Mouse (Mus musculus): ENCODE results near the gene Klhl12. TPM values are rescaled to one million over a fixed set of nuclear protein-coding genes. Genes with fewer than 3 reads are reported as not detected.

Klhl12 gene
- polyA plus RNA-seq, 1 experiment from 2014 or later, result 34.9 TPM

DNA sequence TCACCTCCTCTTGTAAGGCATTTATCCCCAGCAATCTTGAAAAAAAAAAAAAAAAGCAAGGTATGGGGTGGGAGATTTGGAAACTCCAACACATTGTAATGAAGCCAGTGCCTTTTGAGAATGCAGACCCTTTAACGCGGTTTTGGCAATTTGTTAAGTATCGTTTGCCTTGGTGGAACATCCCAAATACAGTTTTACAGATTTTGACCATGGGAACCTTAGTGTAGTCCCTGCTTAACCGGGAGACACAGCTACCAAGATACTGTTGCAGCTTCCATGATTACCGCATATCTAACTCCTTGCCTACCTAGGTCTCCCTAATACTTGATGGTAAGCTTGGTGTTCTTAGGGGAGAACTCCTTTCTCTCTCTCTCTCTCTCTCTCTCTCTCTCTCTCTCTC lies 729 bp downstream of the Klhl12 start:
- H3K4me3 ChIP-seq, result peak overlapping the region; percentile 89
- H3K27ac ChIP-seq, result no peak overlapping the region
- ATAC-seq (ENCODE audit: insufficient number of reproducible peaks, insufficient read depth, low FRiP score, low TSS enrichment), result no peak
- 23% methylated on average over 5 of the region's 5 CpGs for WGBS
- peak overlapping the region; percentile 72 for H3K4me2 ChIP-seq (replicated peaks)
- H3K36me3 ChIP-seq, result peaks cover 16% of the 10 kb centered on the region
- H3K9ac ChIP-seq, result peak overlapping the region; percentile 81
- peaks cover 8% of the 10 kb centered on the region for H3K4me1 ChIP-seq
- H3K9me3 ChIP-seq, result no peaks in the 10 kb centered on the region
- H3K27me3 ChIP-seq, result no peaks in the 10 kb centered on the region

GRCm38 (mm10) chr1:134458139-134458727 lies 2.9 kb downstream of the Klhl12 start:
- no peak overlapping the region for H3K4me3 ChIP-seq
- WGBS, result 91% methylated on average over 7 of the region's 7 CpGs
- peaks cover 24% of the 10 kb centered on the region for H3K36me3 ChIP-seq
- no peak for ATAC-seq (ENCODE audit: insufficient number of reproducible peaks, insufficient read depth, low FRiP score, low TSS enrichment)
- peaks cover 8% of the 10 kb centered on the region for H3K4me1 ChIP-seq
- no peak overlapping the region for H3K4me2 ChIP-seq (replicated peaks)
- H3K9ac ChIP-seq, result no peak overlapping the region
- H3K27ac ChIP-seq, result no peak overlapping the region
- no peaks in the 10 kb centered on the region for H3K9me3 ChIP-seq
- H3K27me3 ChIP-seq, result no peaks in the 10 kb centered on the region

DNA sequence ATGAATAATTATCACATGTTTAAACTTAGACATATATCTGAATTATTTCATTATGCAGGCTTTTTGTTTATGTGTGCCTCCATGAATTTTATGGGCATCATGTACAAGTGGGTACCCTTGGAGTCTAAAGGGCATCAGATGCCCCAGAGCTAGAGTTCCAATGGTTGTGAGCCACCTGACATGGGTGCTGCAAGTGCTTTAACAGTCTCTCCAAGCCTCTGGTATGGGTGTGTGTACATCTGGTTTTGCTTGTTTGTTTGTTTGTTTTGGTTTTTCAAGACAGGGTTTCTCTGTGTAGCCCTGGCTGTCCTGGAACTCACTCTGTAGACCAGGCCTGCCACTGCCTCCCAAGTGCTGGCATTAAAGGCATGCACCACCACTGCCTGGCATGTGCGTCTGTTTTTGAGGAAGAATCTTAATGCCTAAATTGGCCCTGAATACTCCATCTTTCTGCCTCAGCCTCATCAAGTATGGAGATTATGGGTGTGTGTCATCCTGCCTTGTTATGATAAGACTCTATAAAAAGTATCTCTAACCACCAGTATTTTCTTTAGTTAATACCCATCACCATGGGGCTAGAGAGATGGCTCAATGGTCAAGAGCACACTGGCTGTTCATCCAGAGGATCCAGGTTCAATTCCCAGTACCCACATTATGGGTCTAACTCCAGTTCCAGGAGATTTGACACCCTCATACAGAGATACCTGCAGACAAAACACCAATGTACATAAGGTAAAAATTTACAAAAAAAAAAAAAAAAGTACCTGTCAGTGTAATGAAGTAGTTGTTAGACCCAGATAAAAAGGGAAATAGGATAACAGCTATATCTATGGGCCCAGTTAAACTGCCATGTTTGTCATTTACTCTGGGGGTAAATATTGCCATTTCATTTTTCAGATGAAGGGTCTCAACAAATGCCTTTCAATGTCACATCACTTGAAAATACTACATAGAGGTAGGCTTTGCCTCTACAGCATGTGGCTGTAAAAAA lies 5.3 kb downstream of the Klhl12 start:
- H3K27me3 ChIP-seq, result no peaks in the 10 kb centered on the region
- 92% methylated on average over 1 of the region's 1 CpGs for WGBS
- peaks cover 35% of the 10 kb centered on the region for H3K36me3 ChIP-seq
- no peak overlapping the region for H3K27ac ChIP-seq
- H3K4me2 ChIP-seq (replicated peaks), result no peak overlapping the region
- H3K9ac ChIP-seq, result no peak overlapping the region
- H3K9me3 ChIP-seq, result no peaks in the 10 kb centered on the region
- no peak for ATAC-seq (ENCODE audit: insufficient number of reproducible peaks, insufficient read depth, low FRiP score, low TSS enrichment)
- no peak overlapping the region for H3K4me3 ChIP-seq
- H3K4me1 ChIP-seq, result peaks cover 8% of the 10 kb centered on the region

DNA sequence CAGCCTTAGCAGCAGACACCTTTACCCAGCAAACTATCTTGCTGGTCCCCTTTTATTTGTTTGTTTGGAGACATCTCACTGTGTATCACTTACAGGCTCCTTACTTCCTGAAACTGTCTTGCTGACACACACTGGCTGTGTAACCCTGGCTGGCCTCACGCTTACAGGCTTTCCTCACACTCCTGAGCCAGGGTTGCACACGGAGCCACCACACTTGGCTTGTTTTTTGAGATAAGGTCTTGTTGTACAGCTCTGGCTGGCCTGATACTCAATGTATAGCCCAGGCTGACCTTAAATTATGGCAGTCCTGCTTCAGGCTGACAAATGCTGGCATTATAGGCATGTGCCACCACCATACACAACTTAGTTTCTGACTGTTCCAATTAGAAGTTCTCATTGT lies 29.3 kb downstream of the Klhl12 start:
- Histone ChIP-seq H3K27ac (no peak overlapping the region), H3K4me2 (replicated peaks) (no peak overlapping the region), H3K9me3 (no peaks in the 10 kb centered on the region), H3K4me3 (no peak overlapping the region), H3K36me3 (peaks cover 71% of the 10 kb centered on the region), H3K27me3 (no peaks in the 10 kb centered on the region), H3K9ac (no peak overlapping the region), H3K4me1 (no peaks in the 10 kb centered on the region)
- 92% methylated on average over 2 of the region's 2 CpGs for WGBS
- no peak for ATAC-seq (ENCODE audit: insufficient number of reproducible peaks, insufficient read depth, low FRiP score, low TSS enrichment)

DNA sequence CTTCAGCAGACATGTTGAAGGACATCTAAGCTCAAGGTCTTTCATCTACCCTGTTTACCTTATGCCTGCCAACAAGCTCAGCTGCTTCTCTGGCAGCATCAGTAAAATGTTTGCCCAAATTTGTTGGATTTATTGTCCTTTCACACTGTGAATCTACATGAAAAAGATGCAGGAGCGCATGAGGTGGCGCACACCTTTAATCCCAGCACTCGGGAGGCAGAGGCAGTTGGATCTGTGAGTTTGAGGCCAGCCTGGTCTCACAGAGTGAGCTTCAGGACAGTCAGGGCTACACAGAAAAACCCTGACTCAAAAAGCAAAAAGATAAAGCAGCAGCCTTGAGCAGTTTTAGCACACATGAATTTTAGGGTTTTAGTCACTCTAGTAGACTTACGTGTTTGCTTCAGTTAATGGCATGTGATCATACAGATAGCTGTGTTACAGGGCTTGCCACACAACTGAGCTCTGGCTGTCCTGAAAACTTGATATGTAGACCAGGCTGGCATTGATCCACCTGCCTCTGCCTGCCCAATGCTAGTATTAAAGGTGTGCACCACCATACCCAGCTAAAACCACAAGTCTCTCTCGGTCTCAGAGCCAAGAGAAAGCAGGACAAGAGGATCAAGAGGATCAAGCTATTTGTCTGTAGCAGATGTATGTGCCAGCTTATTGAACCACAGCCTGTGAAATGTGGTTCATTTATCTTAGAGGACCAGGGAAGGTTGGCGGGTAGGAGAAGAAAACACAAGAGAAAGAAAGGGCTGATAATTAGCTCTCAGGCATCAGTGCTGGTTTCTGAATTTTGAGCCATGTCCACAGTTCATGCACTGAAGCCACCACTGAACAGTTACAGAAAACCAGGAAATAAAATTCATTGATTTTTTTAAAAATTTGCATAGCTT lies 35.8 kb downstream of the Klhl12 start:
- no peak for ATAC-seq (ENCODE audit: insufficient number of reproducible peaks, insufficient read depth, low FRiP score, low TSS enrichment)
- H3K36me3 ChIP-seq, result peaks cover 38% of the 10 kb centered on the region
- H3K27me3 ChIP-seq, result no peaks in the 10 kb centered on the region
- no peak overlapping the region for H3K9ac ChIP-seq
- no peak overlapping the region for H3K4me3 ChIP-seq
- H3K9me3 ChIP-seq, result no peaks in the 10 kb centered on the region
- WGBS, result 93% methylated on average over 6 of the region's 6 CpGs
- H3K4me1 ChIP-seq, result peaks cover 9% of the 10 kb centered on the region; the same call in 1 of the 2 replicates
- H3K27ac ChIP-seq, result no peak overlapping the region
- no peak overlapping the region for H3K4me2 ChIP-seq (replicated peaks)

DNA sequence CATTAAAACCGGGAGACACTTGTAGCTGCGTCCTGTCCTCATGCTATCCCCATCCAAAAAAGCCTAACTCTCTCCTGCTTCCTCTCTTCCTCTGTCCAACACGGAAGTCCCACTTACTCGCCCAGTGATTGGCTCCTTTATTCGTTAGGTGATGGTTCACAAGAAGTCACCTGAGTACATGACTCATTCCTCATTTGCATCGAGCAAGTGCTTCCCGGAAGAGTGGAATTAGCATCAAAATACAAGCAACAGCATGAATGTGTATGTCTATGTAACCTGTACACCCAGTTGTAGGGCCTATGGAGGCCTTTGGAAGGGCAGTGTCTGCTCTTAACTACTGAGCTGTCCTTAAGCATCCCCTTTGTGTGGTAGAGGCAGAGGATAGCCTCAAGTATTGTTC lies 36.9 kb downstream of the Klhl12 start:
- WGBS, result 80% methylated on average over 7 of the region's 7 CpGs
- H3K9me3 ChIP-seq, result no peaks in the 10 kb centered on the region
- H3K4me2 ChIP-seq (replicated peaks), result no peak overlapping the region
- H3K4me1 ChIP-seq, result peaks cover 9% of the 10 kb centered on the region; the same call in 1 of the 2 replicates
- no peak overlapping the region for H3K4me3 ChIP-seq
- no peak overlapping the region for H3K27ac ChIP-seq
- no peak for ATAC-seq (ENCODE audit: insufficient number of reproducible peaks, insufficient read depth, low FRiP score, low TSS enrichment)
- peaks cover 32% of the 10 kb centered on the region for H3K36me3 ChIP-seq
- H3K27me3 ChIP-seq, result no peaks in the 10 kb centered on the region
- H3K9ac ChIP-seq, result no peak overlapping the region

DNA sequence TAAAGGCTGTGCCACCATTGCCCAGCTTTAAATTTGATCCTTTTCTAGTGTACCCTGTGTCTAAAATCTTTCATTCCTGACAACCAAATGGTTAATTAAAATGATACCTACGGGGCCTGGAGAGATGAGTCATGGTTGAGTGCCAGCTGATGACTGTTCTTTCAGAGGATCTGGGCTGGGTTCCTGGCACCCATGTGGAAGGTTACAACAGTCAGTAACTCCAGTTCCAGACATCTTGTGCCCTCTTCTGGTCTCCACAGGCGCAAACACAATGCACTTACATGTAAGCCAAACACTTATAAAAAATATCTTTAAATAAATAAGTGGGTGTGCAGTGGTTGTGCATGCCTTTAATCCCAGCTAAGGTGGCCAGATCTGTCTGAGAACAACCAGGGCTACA lies 38.2 kb downstream of the Klhl12 start:
- Histone ChIP-seq H3K27ac (no peak overlapping the region), H3K9ac (no peak overlapping the region), H3K4me3 (no peak overlapping the region), H3K36me3 (peaks cover 21% of the 10 kb centered on the region), H3K4me2 (replicated peaks) (peak overlapping the region; percentile 55; the same call in 1 of the 2 replicates), H3K9me3 (no peaks in the 10 kb centered on the region), H3K27me3 (no peaks in the 10 kb centered on the region), H3K4me1 (peaks cover 9% of the 10 kb centered on the region; the same call in 1 of the 2 replicates)
- ATAC-seq (ENCODE audit: insufficient number of reproducible peaks, insufficient read depth, low FRiP score, low TSS enrichment), result no peak
- WGBS, result 85% methylated on average over 2 of the region's 2 CpGs

GRCm38 (mm10) chr1:134493956-134494355 lies 38.6 kb downstream of the Klhl12 start:
- Histone ChIP-seq H3K27me3 (no peaks in the 10 kb centered on the region), H3K4me1 (peaks cover 9% of the 10 kb centered on the region; the same call in 1 of the 2 replicates), H3K27ac (peak overlapping the region; percentile 94), H3K36me3 (peaks cover 16% of the 10 kb centered on the region), H3K9ac (peak overlapping the region; percentile 62), H3K9me3 (no peaks in the 10 kb centered on the region), H3K4me2 (replicated peaks) (peak overlapping the region; percentile 55), H3K4me3 (peak overlapping the region; percentile 73)
- ATAC-seq (ENCODE audit: insufficient number of reproducible peaks, insufficient read depth, low FRiP score, low TSS enrichment), result no peak
- 19% methylated on average over 5 of the region's 5 CpGs for WGBS

DNA sequence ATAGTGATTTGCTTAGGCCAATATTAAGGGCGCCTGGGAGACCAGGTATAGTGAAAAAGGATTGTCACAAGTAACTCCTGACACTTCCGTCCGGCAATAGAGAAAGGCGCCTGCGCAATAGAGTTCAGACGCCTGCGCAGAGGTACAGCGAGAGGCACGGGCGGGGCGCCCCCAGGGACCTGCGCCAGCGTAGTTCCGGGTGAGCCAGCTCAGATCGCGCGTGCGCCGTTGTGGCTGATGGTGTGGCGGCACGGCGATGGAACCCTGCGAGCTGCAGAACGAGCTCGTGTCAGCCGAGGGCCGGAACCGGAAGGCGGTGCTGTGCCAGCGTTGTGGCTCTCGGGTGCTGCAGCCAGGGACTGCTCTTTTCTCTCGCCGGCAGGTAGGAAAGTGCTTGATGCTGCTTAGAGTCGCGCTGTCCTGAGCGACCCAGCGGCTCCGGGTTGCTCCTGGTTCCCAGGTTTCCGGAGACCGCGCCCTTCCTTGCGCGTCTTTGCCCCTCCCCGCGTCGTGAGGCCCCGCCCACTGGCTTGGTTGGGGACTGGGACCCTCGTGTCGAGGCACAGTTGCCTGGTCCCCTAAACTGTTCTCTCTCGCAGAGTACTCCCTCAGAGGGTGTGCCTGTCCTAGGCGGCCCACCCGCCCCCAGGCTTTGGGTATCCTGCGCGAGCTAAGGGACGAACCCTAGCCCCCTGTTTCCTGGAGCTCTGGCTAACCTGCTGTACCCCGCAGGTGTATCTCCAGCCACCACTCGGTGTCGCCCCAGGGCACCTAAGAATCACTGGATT lies 39.3 kb downstream of the Klhl12 start, which contains the start of gene Rabif:
TSS of gene Rabif (plus strand) at position 221 of the 788 bp plus-strand sequence.
- H3K27me3 ChIP-seq, result no peaks in the 10 kb centered on the region
- H3K9ac ChIP-seq, result peak within 1 kb of the TSS; percentile 62
- H3K27ac ChIP-seq, result peak within 1 kb of the TSS; percentile 94
- ATAC-seq (ENCODE audit: insufficient number of reproducible peaks, insufficient read depth, low FRiP score, low TSS enrichment), result peak; percentile 98
- no peaks in the 10 kb centered on the region for H3K9me3 ChIP-seq
- H3K36me3 ChIP-seq, result peaks cover 10% of the 10 kb centered on the region
- under 1% methylated on average over 58 of the region's 58 CpGs for WGBS
- peak within 1 kb of the TSS; percentile 73 for H3K4me3 ChIP-seq
- peaks cover 9% of the 10 kb centered on the region; the same call in 1 of the 2 replicates for H3K4me1 ChIP-seq
- H3K4me2 ChIP-seq (replicated peaks), result peak within 1 kb of the TSS; percentile 55

- H3K9ac ChIP-seq, result peak overlapping the region; percentile 62
- ATAC-seq (ENCODE audit: insufficient number of reproducible peaks, insufficient read depth, low FRiP score, low TSS enrichment), result no peak
- peak overlapping the region; percentile 55 for H3K4me2 ChIP-seq (replicated peaks)
- WGBS, result 18% methylated on average over 5 of the region's 5 CpGs
- H3K9me3 ChIP-seq, result no peaks in the 10 kb centered on the region
- H3K36me3 ChIP-seq, result peaks cover 4% of the 10 kb centered on the region
- no peaks in the 10 kb centered on the region for H3K27me3 ChIP-seq
- peaks cover 9% of the 10 kb centered on the region; the same call in 1 of the 2 replicates for H3K4me1 ChIP-seq
- H3K4me3 ChIP-seq, result peak overlapping the region; percentile 73
- peak overlapping the region; percentile 94 for H3K27ac ChIP-seq
These were observed 39.8 kb downstream of the Klhl12 start for GRCm38 (mm10) chr1:134495216-134495539.
